Mouse (Mus musculus) skeletal muscle tissue, postnatal 0 days (tissue): ENCODE results near the gene Fam83e. TPM values are rescaled to one million over a fixed set of nuclear protein-coding genes. Genes with fewer than 3 reads are reported as not detected.

Experiments
- polyA plus RNA-seq: library from polyadenylated mRNA; unstranded; fragments of >200 nt; fragmentation: Nextera tagmentation; extraction: Ambion mirVana; gene quantifications from 2 replicates; pipeline ENCODE4 v1.2.1, GENCODE M21; 2015

Fam83e gene
- polyA plus RNA-seq = 0.10 and 0.17 TPM in 2 replicates

GRCm38 (mm10) chr7:45720413-45721233 lies at the start of gene Fam83e:
Gene Fam83e, plus strand, starts transcription at chr7:45721212.

DNA sequence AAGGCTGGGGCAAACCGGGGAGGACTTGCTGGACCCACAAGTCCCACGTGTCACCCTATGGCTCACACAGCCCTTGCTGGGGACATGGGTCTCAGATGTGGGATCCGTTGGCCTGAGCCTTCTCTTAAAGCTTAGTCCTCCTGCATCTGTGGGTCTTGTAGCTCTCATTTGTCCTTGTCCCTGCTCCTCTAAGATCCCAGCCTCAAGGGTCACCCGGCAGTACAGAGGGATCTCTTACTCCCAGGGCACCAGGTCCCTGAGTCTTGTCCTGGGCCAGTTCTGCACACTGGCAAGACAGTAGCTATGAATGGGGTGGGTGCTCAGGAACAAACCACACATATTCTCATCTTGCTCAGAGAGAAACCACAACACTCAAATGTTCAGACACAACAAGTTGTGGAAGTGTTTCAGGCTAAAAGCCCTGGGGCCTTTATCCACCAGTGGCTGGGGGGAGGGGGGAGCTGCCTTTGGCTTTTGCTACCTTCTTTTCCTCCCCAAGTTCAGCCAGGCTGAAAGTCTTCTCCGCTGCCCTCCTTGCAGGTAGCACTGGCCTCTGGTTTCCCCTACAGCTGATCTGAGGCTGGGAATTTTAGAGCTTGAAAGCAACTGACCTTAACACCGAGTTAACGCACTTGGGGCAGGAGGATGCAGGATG lies 37.5 kb upstream of the Fam83e start, which contains the start of gene Ntn5:
Ntn5 (plus strand) TSS at position 627 of the 655 bp plus-strand sequence.

DNA sequence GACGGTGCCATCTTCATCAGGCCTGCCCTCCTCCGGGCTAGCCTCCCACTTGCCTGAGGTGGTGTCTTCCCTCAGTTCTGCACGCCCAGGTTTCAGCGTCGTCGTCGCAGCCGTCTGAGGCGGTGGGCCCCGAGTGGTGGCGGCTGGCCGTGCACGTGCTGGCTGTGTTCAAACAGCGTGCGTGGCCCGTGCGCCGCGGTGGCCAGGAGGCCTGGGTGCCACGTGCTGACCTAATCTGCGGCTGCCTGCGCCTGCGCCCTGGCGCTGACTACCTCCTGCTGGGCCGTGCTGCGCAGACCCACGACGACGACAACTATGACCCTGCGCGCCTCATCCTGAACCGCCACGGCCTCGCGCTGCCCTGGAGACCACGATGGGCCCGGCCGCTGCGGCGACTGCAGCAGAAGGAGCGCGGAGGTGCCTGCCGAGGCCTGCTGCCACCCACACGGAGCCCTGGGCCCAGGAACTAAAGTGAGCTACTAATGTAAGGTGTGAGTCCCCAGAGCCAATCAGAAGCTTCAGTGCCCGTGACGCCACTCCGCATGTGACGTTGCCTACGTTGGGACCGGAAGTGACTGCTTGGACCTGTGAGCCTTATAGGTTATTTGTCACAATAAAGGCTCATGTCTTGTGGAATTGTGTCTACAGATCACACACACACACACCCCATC lies 27.0 kb upstream of the Fam83e start, which contains the start of gene Sec1:
Sec1 (minus strand) TSS at position 482 of the 671 bp plus-strand sequence.

GRCm38 (mm10) chr7:45699523-45700141 lies 21.4 kb upstream of the Fam83e start, which contains the start of gene Car11:
Gene Car11, plus strand, starts transcription at chr7:45699843.

GRCm38 (mm10) chr7:45704730-45705442 lies 16.1 kb upstream of the Fam83e start, which contains the start of gene Dbp:
Gene Dbp, plus strand, starts transcription at chr7:45705088.

DNA sequence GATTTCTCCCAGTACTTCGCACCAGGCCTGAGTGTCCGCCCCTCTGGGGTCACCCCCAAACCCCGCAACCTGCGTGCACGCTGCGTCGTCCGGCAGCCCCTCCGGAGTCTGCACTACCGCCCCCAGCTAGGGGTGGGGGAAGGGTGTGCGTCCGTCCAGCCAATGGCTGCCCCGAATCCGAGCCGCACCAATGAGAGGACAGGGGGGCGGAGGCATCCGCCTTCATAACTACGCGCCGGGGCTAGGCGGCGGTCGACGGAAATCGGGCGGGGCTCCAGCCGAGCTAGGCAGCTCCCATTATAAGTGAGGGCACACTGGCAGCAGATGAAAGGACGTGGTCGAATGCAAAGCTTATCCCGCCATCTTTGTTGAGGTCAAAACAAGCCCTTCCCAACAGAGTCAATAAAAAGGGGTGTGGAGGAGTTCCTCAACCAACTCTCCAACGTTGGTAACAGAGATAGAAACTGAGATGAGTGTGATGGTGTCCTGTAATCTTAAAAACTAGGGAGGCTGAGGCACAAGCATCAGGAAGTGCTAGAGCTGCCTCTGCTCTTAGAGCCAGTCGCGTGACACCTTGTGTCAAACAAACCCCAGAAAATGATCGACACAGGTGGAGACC lies 5.8 kb upstream of the Fam83e start, which contains the start of gene Rpl18:
Rpl18 (plus strand) TSS at position 368 of the 619 bp plus-strand sequence.

GRCm38 (mm10) chr7:45717918-45718297 lies 3.1 kb upstream of the Fam83e start, which contains the start of gene Sphk2:
Gene Sphk2, minus strand, starts transcription at chr7:45718002.

GRCm38 (mm10) chr7:45725713-45726112 lies 4.7 kb downstream of the Fam83e start, which contains the start of gene Spaca4:
Gene Spaca4, minus strand, starts transcription at chr7:45725813.

Other genes with a start within 250 kb of the Fam83e start
- 0.06 and 0.12 TPM in 2 replicates for gene Tulp2, start 239.3 kb upstream of the Fam83e start, polyA plus RNA-seq
- not detected in 2 replicates for gene Gm45808, start 234.4 kb upstream of the Fam83e start, polyA plus RNA-seq
- 7.1 and 7.2 TPM in 2 replicates for gene Dhdh, start 232.4 kb upstream of the Fam83e start, polyA plus RNA-seq
- gene Nucb1, start 210.8 kb upstream of the Fam83e start, polyA plus RNA-seq = 124 and 146 TPM in 2 replicates
- gene Ppp1r15a, start 194.9 kb upstream of the Fam83e start, polyA plus RNA-seq = 19.1 and 19.6 TPM in 2 replicates
- gene Plekha4, start 194.9 kb upstream of the Fam83e start, polyA plus RNA-seq = 5.6 and 8.0 TPM in 2 replicates
- 6.1 and 7.2 TPM in 2 replicates for gene Hsd17b14, start 166.3 kb upstream of the Fam83e start, polyA plus RNA-seq
- gene Bcat2, start 151.1 kb upstream of the Fam83e start, polyA plus RNA-seq = 35.4 and 88.9 TPM in 2 replicates
- gene Fgf21, start 105.7 kb upstream of the Fam83e start, polyA plus RNA-seq = 0.18 TPM in 1 of 2 replicates, not detected in the other
- 0.05 TPM in 1 of 2 replicates, not detected in the other for gene Fut1, start 103.9 kb upstream of the Fam83e start, polyA plus RNA-seq
- 0.06 TPM in 1 of 2 replicates, not detected in the other for gene Izumo1, start 99.4 kb upstream of the Fam83e start, polyA plus RNA-seq
- gene Rasip1, start 93.7 kb upstream of the Fam83e start, polyA plus RNA-seq = 10.3 and 13.9 TPM in 2 replicates
- gene Mamstr, start 81.2 kb upstream of the Fam83e start, polyA plus RNA-seq = 139 and 174 TPM in 2 replicates
- 1.9 and 2.1 TPM in 2 replicates for gene Fut2, start 54.8 kb upstream of the Fam83e start, polyA plus RNA-seq
- 1.6 and 1.7 TPM in 2 replicates for gene Ntn5, start 37.2 kb upstream of the Fam83e start, polyA plus RNA-seq
- 0.33 and 0.40 TPM in 2 replicates for gene Sec1, start 26.8 kb upstream of the Fam83e start, polyA plus RNA-seq
- gene Car11, start 21.4 kb upstream of the Fam83e start, polyA plus RNA-seq = 2.4 and 3.0 TPM in 2 replicates
- gene Dbp, start 16.1 kb upstream of the Fam83e start, polyA plus RNA-seq = 9.9 and 10.3 TPM in 2 replicates
- gene Rpl18, start 5.8 kb upstream of the Fam83e start, polyA plus RNA-seq = 568 and 577 TPM in 2 replicates
- gene Sphk2, start 3.2 kb upstream of the Fam83e start, polyA plus RNA-seq = 11.7 and 13.4 TPM in 2 replicates
- gene Spaca4, start 4.6 kb downstream of the Fam83e start, polyA plus RNA-seq = not detected in 2 replicates
- gene Lmtk3, start 62.5 kb downstream of the Fam83e start, polyA plus RNA-seq = 0.18 TPM in 1 of 2 replicates, not detected in the other
- gene Sult2b1, start 63.5 kb downstream of the Fam83e start, polyA plus RNA-seq = 0.21 and 5.3 TPM in 2 replicates
- 42.5 and 48.2 TPM in 2 replicates for gene Cyth2, start 93.4 kb downstream of the Fam83e start, polyA plus RNA-seq
- 0.31 and 0.54 TPM in 2 replicates for gene Kcnj14, start 103.6 kb downstream of the Fam83e start, polyA plus RNA-seq
- 27.3 and 27.6 TPM in 2 replicates for gene Grwd1, start 109.7 kb downstream of the Fam83e start, polyA plus RNA-seq
- 37.5 and 44.5 TPM in 2 replicates for gene Kdelr1, start 151.6 kb downstream of the Fam83e start, polyA plus RNA-seq
- gene Grin2d, start 157.2 kb downstream of the Fam83e start, polyA plus RNA-seq = 0.33 and 0.34 TPM in 2 replicates
- 0.45 and 1.2 TPM in 2 replicates for gene Syngr4, start 175.5 kb downstream of the Fam83e start, polyA plus RNA-seq
- 9.8 and 11.6 TPM in 2 replicates for gene Tmem143, start 175.7 kb downstream of the Fam83e start, polyA plus RNA-seq
- gene Emp3, start 200.2 kb downstream of the Fam83e start, polyA plus RNA-seq = 111 and 129 TPM in 2 replicates
- gene Ccdc114, start 202.9 kb downstream of the Fam83e start, polyA plus RNA-seq = 2.0 and 2.4 TPM in 2 replicates